Mouse (Mus musculus): ENCODE results near the gene Tex26. TPM values are rescaled to one million over a fixed set of nuclear protein-coding genes. Genes with fewer than 3 reads are reported as not detected.

The Tex26 gene
- polyA plus RNA-seq, 1 experiment from 2014 or later = 1.7 TPM

GRCm38 (mm10) chr5:149488360-149489021, 49.0 kb downstream of the Tex26 start:
- Histone ChIP-seq H3K4me1 (replicated peaks; ENCODE audit: control insufficient read depth, insufficient read depth, low read length) (peaks cover 12% of the 10 kb centered on the region), H3K9me3 (ENCODE audit: control insufficient read depth, low read length) (no peaks in the 10 kb centered on the region), H3K27ac (ENCODE audit: low read depth, low read length) (peak overlapping the region; percentile 84), H3K9ac (ENCODE audit: low read length) (no peak overlapping the region), H3K36me3 (ENCODE audit: control insufficient read depth, insufficient read depth, low read length) (no peaks in the 10 kb centered on the region), H3K27me3 (ENCODE audit: control insufficient read depth, insufficient read depth, low read length) (no peaks in the 10 kb centered on the region), H3K4me2 (ENCODE audit: low read depth, low read length, severe bottlenecking) (0 out of 2 replicates have a peak overlapping the region, but pooled peaks have one; percentile 19), H3K4me3 (ENCODE audit: low read depth, low read length) (no peak overlapping the region)
- DNase-seq (ENCODE audit: low spot score) (peak; percentile 56), ATAC-seq (replicated peaks; ENCODE audit: low FRiP score) (peak; percentile 67)
- 30% methylated on average over 11 of the region's 11 CpGs for WGBS

- ATAC-seq (replicated peaks; ENCODE audit: low FRiP score) (peak; percentile 83), DNase-seq (ENCODE audit: low spot score) (peak; percentile 78)
- no peaks in the 10 kb centered on the region for H3K9me3 ChIP-seq (ENCODE audit: control insufficient read depth, low read length)
- H3K27me3 ChIP-seq (ENCODE audit: control insufficient read depth, insufficient read depth, low read length) = no peaks in the 10 kb centered on the region
- H3K4me1 ChIP-seq (replicated peaks; ENCODE audit: control insufficient read depth, insufficient read depth, low read length) = peaks cover 12% of the 10 kb centered on the region
- H3K27ac ChIP-seq (ENCODE audit: low read depth, low read length) = peak overlapping the region; percentile 84
- no peak overlapping the region for H3K4me3 ChIP-seq (ENCODE audit: low read depth, low read length)
- H3K9ac ChIP-seq (ENCODE audit: low read length) = peak overlapping the region; percentile 30
- no peaks in the 10 kb centered on the region for H3K36me3 ChIP-seq (ENCODE audit: control insufficient read depth, insufficient read depth, low read length)
- peak overlapping the region; percentile 40 for H3K4me2 ChIP-seq (ENCODE audit: low read depth, low read length, severe bottlenecking)
- WGBS = 32% methylated on average over 11 of the region's 11 CpGs
Measured at GRCm38 (mm10) chr5:149489136-149489535, 49.7 kb downstream of the Tex26 start.

- Histone ChIP-seq H3K27ac (ENCODE audit: low read depth, low read length) (no peak overlapping the region), H3K4me3 (ENCODE audit: low read depth, low read length) (no peak overlapping the region), H3K9me3 (ENCODE audit: control insufficient read depth, low read length) (no peaks in the 10 kb centered on the region), H3K9ac (ENCODE audit: low read length) (no peak overlapping the region), H3K4me1 (replicated peaks; ENCODE audit: control insufficient read depth, insufficient read depth, low read length) (peaks cover 10% of the 10 kb centered on the region), H3K4me2 (ENCODE audit: low read depth, low read length, severe bottlenecking) (no peak overlapping the region), H3K27me3 (ENCODE audit: control insufficient read depth, insufficient read depth, low read length) (no peaks in the 10 kb centered on the region), H3K36me3 (ENCODE audit: control insufficient read depth, insufficient read depth, low read length) (no peaks in the 10 kb centered on the region)
- 59% methylated on average over 15 of the region's 15 CpGs for WGBS
- no peak for ATAC-seq (replicated peaks; ENCODE audit: low FRiP score)
- no peak for DNase-seq (ENCODE audit: low spot score)
Measured at GRCm38 (mm10) chr5:149490275-149490674, 50.8 kb downstream of the Tex26 start.

- Histone ChIP-seq H3K4me1 (replicated peaks; ENCODE audit: control insufficient read depth, insufficient read depth, low read length) (peaks cover 16% of the 10 kb centered on the region), H3K27me3 (ENCODE audit: control insufficient read depth, insufficient read depth, low read length) (no peaks in the 10 kb centered on the region)
- ATAC-seq (replicated peaks; ENCODE audit: low FRiP score) = no peak
Measured at GRCm38 (mm10) chr5:149495655-149496054, 56.2 kb downstream of the Tex26 start.

GRCm38 (mm10) chr5:149496401-149497066, 57.1 kb downstream of the Tex26 start:
- Histone ChIP-seq H3K9ac (ENCODE audit: low read length) (peak overlapping the region; percentile 6; the same call in 1 of the 2 replicates), H3K4me1 (replicated peaks; ENCODE audit: control insufficient read depth, insufficient read depth, low read length) (peaks cover 16% of the 10 kb centered on the region), H3K36me3 (ENCODE audit: control insufficient read depth, insufficient read depth, low read length) (no peaks in the 10 kb centered on the region), H3K27me3 (ENCODE audit: control insufficient read depth, insufficient read depth, low read length) (no peaks in the 10 kb centered on the region), H3K27ac (ENCODE audit: low read depth, low read length) (peak overlapping the region; percentile 53; the same call in 1 of the 2 replicates), H3K9me3 (ENCODE audit: control insufficient read depth, low read length) (no peaks in the 10 kb centered on the region), H3K4me3 (ENCODE audit: low read depth, low read length) (no peak overlapping the region), H3K4me2 (ENCODE audit: low read depth, low read length, severe bottlenecking) (no peak overlapping the region)
- ATAC-seq (replicated peaks; ENCODE audit: low FRiP score) (peak; percentile 38; the same call in 1 of the 2 replicates), DNase-seq (ENCODE audit: low spot score) (no peak)
- 44% methylated on average over 12 of the region's 12 CpGs for WGBS

More at GRCm38 (mm10) chr5:149495655-149496054, 56.2 kb downstream of the Tex26 start:
- Histone ChIP-seq H3K36me3 (ENCODE audit: control insufficient read depth, insufficient read depth, low read length) (no peaks in the 10 kb centered on the region), H3K27ac (ENCODE audit: low read depth, low read length) (peak overlapping the region; percentile 54; the same call in 1 of the 2 replicates), H3K9me3 (ENCODE audit: control insufficient read depth, low read length) (no peaks in the 10 kb centered on the region), H3K4me2 (ENCODE audit: low read depth, low read length, severe bottlenecking) (no peak overlapping the region), H3K9ac (ENCODE audit: low read length) (no peak overlapping the region), H3K4me3 (ENCODE audit: low read depth, low read length) (no peak overlapping the region)
- DNase-seq (ENCODE audit: low spot score) = no peak
- 38% methylated on average over 6 of the region's 6 CpGs for WGBS

- Histone ChIP-seq H3K4me1 (replicated peaks; ENCODE audit: control insufficient read depth, insufficient read depth, low read length) (peaks cover 16% of the 10 kb centered on the region), H3K4me2 (ENCODE audit: low read depth, low read length, severe bottlenecking) (no peak overlapping the region), H3K27ac (ENCODE audit: low read depth, low read length) (no peak overlapping the region), H3K27me3 (ENCODE audit: control insufficient read depth, insufficient read depth, low read length) (no peaks in the 10 kb centered on the region), H3K9me3 (ENCODE audit: control insufficient read depth, low read length) (no peaks in the 10 kb centered on the region), H3K36me3 (ENCODE audit: control insufficient read depth, insufficient read depth, low read length) (no peaks in the 10 kb centered on the region), H3K4me3 (ENCODE audit: low read depth, low read length) (no peak overlapping the region), H3K9ac (ENCODE audit: low read length) (no peak overlapping the region)
- DNase-seq (ENCODE audit: low spot score) (no peak), ATAC-seq (replicated peaks; ENCODE audit: low FRiP score) (no peak)
- WGBS = 55% methylated on average over 4 of the region's 4 CpGs
Measured at GRCm38 (mm10) chr5:149499936-149500335, 60.5 kb downstream of the Tex26 start.

- H3K9me3 ChIP-seq (ENCODE audit: control insufficient read depth, low read length) = peaks cover 2% of the 10 kb centered on the region; the same call in 1 of the 2 replicates
- no peak overlapping the region for H3K4me3 ChIP-seq (ENCODE audit: low read depth, low read length)
- DNase-seq (ENCODE audit: low spot score) = no peak
- no peak overlapping the region for H3K27ac ChIP-seq (ENCODE audit: low read depth, low read length)
- no peaks in the 10 kb centered on the region for H3K36me3 ChIP-seq (ENCODE audit: control insufficient read depth, insufficient read depth, low read length)
- no peak overlapping the region for H3K4me2 ChIP-seq (ENCODE audit: low read depth, low read length, severe bottlenecking)
- H3K4me1 ChIP-seq (replicated peaks; ENCODE audit: control insufficient read depth, insufficient read depth, low read length) = no peaks in the 10 kb centered on the region
- ATAC-seq (replicated peaks; ENCODE audit: low FRiP score) = no peak
- H3K9ac ChIP-seq (ENCODE audit: low read length) = no peak overlapping the region
- no peaks in the 10 kb centered on the region for H3K27me3 ChIP-seq (ENCODE audit: control insufficient read depth, insufficient read depth, low read length)
- 87% methylated on average over 23 of the region's 23 CpGs for WGBS
Measured at GRCm38 (mm10) chr5:149503423-149504175, 64.1 kb downstream of the Tex26 start.

- no peak overlapping the region for H3K4me3 ChIP-seq (ENCODE audit: low read depth, low read length)
- whole genome bisulfite sequencing = 94% methylated on average over 8 of the region's 8 CpGs
- H3K9me3 ChIP-seq (ENCODE audit: control insufficient read depth, low read length) = peaks cover 2% of the 10 kb centered on the region; the same call in 1 of the 2 replicates
- no peak overlapping the region for H3K27ac ChIP-seq (ENCODE audit: low read depth, low read length)
- H3K27me3 ChIP-seq (ENCODE audit: control insufficient read depth, insufficient read depth, low read length) = no peaks in the 10 kb centered on the region
- H3K4me2 ChIP-seq (ENCODE audit: low read depth, low read length, severe bottlenecking) = no peak overlapping the region
- no peaks in the 10 kb centered on the region for H3K4me1 ChIP-seq (replicated peaks; ENCODE audit: control insufficient read depth, insufficient read depth, low read length)
- no peak overlapping the region for H3K9ac ChIP-seq (ENCODE audit: low read length)
- no peaks in the 10 kb centered on the region for H3K36me3 ChIP-seq (ENCODE audit: control insufficient read depth, insufficient read depth, low read length)
- DNase-seq (ENCODE audit: low spot score) (no peak), ATAC-seq (replicated peaks; ENCODE audit: low FRiP score) (no peak)
Measured at GRCm38 (mm10) chr5:149504985-149505384, 65.5 kb downstream of the Tex26 start.
